Mouse (Mus musculus) bone marrow macrophage, adult 2 months (primary cell): Measurements from ENCODE around the gene Taf15.

Experiments used
- CTCF ChIP-seq: IDR thresholded peaks from 2 replicates; pipeline ENCODE4 v1.5.1; 2012; ENCODE audit warnings: low read depth, mild to moderate bottlenecking, low read length, moderate library complexity
- POLR2A ChIP-seq: IDR thresholded peaks from 2 replicates; pipeline ENCODE4 v1.6.1; 2012; ENCODE audit warnings: mild to moderate bottlenecking, low read depth, low read length, borderline replicate concordance

DNA sequence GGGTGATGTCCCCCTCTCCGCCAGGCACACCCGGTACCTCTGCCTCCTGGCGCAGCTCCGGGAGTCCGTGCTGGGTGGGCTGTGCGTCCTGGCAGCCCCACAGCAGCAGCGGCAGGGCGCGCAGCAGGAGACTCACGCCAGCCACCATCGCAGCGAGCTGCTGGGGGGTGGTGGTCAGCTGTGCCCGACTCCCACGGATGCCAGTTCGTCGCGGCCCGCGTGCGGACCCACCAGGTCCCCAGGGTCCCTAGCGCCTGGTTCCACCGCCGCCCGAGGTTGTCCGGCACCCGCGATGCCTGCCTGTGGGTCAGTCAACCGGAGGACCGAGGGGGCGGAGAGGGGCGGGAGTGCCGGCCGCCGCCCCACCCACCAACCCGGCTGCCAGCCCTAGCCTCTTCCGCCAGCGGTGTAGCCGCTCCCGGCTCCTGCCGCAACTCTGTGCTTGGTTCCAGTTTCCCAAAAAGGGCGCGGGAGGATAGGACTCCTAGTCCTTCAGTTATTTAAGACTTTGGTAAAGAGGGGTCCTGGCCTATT lies 10.1 kb upstream of the Taf15 start, which contains the start of gene Mmp28:
- TF ChIP-seq POLR2A: no peak
- no peak for TF ChIP-seq CTCF
